8 mouse cellular contexts compared by ENCODE assay signal in the genomic region with DNA sequence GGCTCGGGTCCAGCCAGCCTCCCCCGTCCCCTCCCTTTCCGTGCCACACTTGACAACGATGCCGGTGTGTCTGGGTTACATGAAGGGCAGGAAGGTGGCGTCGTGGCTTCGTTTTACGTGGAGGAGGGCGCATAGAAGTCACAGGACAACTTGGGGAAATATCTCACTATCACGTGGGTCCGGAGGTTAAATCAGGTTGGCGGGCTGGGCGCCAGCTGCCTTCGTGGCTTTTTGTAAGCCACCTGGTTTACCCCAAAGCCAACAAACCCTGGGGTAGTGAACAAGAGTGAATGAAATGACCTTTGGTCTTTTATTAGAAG. TPM values are rescaled to one million over a fixed set of nuclear protein-coding genes. Genes with fewer than 3 reads are reported as not detected.
A peak's percentile ranks its signal among the peaks of the same experiment; 100 is the strongest.
DNase-seq lines count a peak whose midpoint lies in the region; ATAC-seq and TF ChIP-seq lines count a peak whose summit lies in the region.

No protein-coding gene starts in this region.

- no peaks in the 10 kb centered on the region for H3K36me3 ChIP-seq in heart, postnatal 0 days (replicated peaks; ENCODE audit: control insufficient read depth, insufficient read depth, low read length)
- 0 out of 2 replicates have a peak, but pooled peaks cover 2% of the 10 kb centered on the region for H3K36me3 ChIP-seq in midbrain, embryonic 11.5 days (ENCODE audit: control insufficient read depth, insufficient read depth, low read length)
- H3K36me3 ChIP-seq in stomach, postnatal 0 days (ENCODE audit: control insufficient read depth, insufficient read depth, low read length), result no peaks in the 10 kb centered on the region

- peak overlapping the region; percentile 63 for H3K4me3 ChIP-seq in embryonic fibroblast, embryonic 13.5 days (ENCODE audit: insufficient read depth, low read length)
- peak overlapping the region; percentile 64 for H3K4me3 ChIP-seq in heart, postnatal 0 days (ENCODE audit: low read depth, low read length)
- peak overlapping the region; percentile 84 for H3K4me3 ChIP-seq in midbrain, embryonic 11.5 days (ENCODE audit: low read depth, low read length)
- peak overlapping the region; percentile 58 for H3K4me3 ChIP-seq in stomach, postnatal 0 days (ENCODE audit: low read depth, low read length)

- H3K9me3 ChIP-seq in heart, postnatal 0 days (replicated peaks; ENCODE audit: control insufficient read depth, low read length), result no peaks in the 10 kb centered on the region
- no peaks in the 10 kb centered on the region for H3K9me3 ChIP-seq in midbrain, embryonic 11.5 days (ENCODE audit: control insufficient read depth, low read length)
- no peaks in the 10 kb centered on the region for H3K9me3 ChIP-seq in stomach, postnatal 0 days (ENCODE audit: control insufficient read depth, low read length)

- WGBS in heart, postnatal 0 days, result 0% methylated on average over 15 of the region's 15 CpGs
- 1% methylated on average over 15 of the region's 15 CpGs for WGBS in midbrain, embryonic 11.5 days
- under 1% methylated on average over 15 of the region's 15 CpGs for WGBS in stomach, postnatal 0 days

- ATAC-seq in cerebellum, adult (ENCODE audit: insufficient number of reproducible peaks, low FRiP score, low TSS enrichment), result no peak
- ATAC-seq in heart, postnatal 0 days (ENCODE audit: insufficient read depth, low read depth), result peak; percentile 7
- ATAC-seq in midbrain, embryonic 11.5 days (ENCODE audit: low FRiP score), result no peak
- no peak for ATAC-seq in stomach, postnatal 0 days (ENCODE audit: low FRiP score, low TSS enrichment)

- H3K27me3 ChIP-seq in heart, postnatal 0 days (ENCODE audit: control insufficient read depth, insufficient read depth, low read length), result no peaks in the 10 kb centered on the region
- H3K27me3 ChIP-seq in midbrain, embryonic 11.5 days (ENCODE audit: control insufficient read depth, insufficient read depth, low read length), result no peaks in the 10 kb centered on the region
- H3K27me3 ChIP-seq in stomach, postnatal 0 days (ENCODE audit: control insufficient read depth, insufficient read depth, low read length), result no peaks in the 10 kb centered on the region

- TF ChIP-seq EP300 in heart, postnatal 0 days (IDR thresholded peaks at IDR 0.05; ENCODE audit: low read depth), result no peak; the same call in 1 of the 2 replicates
- TF ChIP-seq EP300 in stomach, postnatal 0 days (optimal IDR thresholded peaks at IDR 0.05), result no peak

- H3K4me1 ChIP-seq in embryonic fibroblast, embryonic 13.5 days (ENCODE audit: control insufficient read depth, insufficient read depth, low read length), result peaks cover 2% of the 10 kb centered on the region; the same call in 1 of the 2 replicates
- peaks cover 19% of the 10 kb centered on the region for H3K4me1 ChIP-seq in heart, postnatal 0 days (ENCODE audit: control insufficient read depth, insufficient read depth)
- H3K4me1 ChIP-seq in midbrain, embryonic 11.5 days (ENCODE audit: control insufficient read depth, insufficient read depth, low read length), result peaks cover 24% of the 10 kb centered on the region
- H3K4me1 ChIP-seq in stomach, postnatal 0 days (replicated peaks; ENCODE audit: control insufficient read depth, insufficient read depth), result peaks cover 5% of the 10 kb centered on the region; the same call in 1 of the 2 replicates

- peak overlapping the region; percentile 58 for H3K9ac ChIP-seq in heart, postnatal 0 days (replicated peaks; ENCODE audit: low read depth, low read length)
- H3K9ac ChIP-seq in midbrain, embryonic 11.5 days (ENCODE audit: low read length), result peak overlapping the region; percentile 73
- H3K9ac ChIP-seq in stomach, postnatal 0 days (ENCODE audit: low read length), result peak overlapping the region; percentile 61

- no peak overlapping the region for H3K27ac ChIP-seq in embryonic fibroblast, embryonic 13.5 days (ENCODE audit: insufficient read depth, low read length)
- peak overlapping the region; percentile 92 for H3K27ac ChIP-seq in heart, postnatal 0 days (ENCODE audit: low read depth)
- no peak overlapping the region for H3K27ac ChIP-seq in midbrain, embryonic 11.5 days (ENCODE audit: low read depth, low read length)
- H3K27ac ChIP-seq in stomach, postnatal 0 days (replicated peaks), result peak overlapping the region; percentile 87

- peak; percentile 65 for DNase-seq in cerebellum, adult 11-12 months
- peak; percentile 49 for DNase-seq in adrenal gland, adult 8-10 months
- DNase-seq in heart, postnatal 0 days (ENCODE audit: low spot score), result peak; percentile 67
- DNase-seq in kidney, postnatal 36 days, result peak; percentile 75 to 83
- DNase-seq in midbrain, embryonic 11.5 days (ENCODE audit: low spot score, missing footprints), result no peak
- peak; percentile 82 for DNase-seq in stomach, postnatal 0 days (ENCODE audit: low spot score)

- TF ChIP-seq POLR2A in embryonic fibroblast, embryonic 13.5 days (IDR thresholded peaks at IDR 0.05; ENCODE audit: low read depth, low read length), result no peak

- H3K4me2 ChIP-seq in heart, postnatal 0 days (ENCODE audit: low read depth, low read length), result peak overlapping the region; percentile 95
- H3K4me2 ChIP-seq in midbrain, embryonic 11.5 days, result peak overlapping the region; percentile 96
- peak overlapping the region; percentile 100 for H3K4me2 ChIP-seq in stomach, postnatal 0 days (replicated peaks; ENCODE audit: low read depth)

- no peak; the same call in 1 of the 2 replicates for TF ChIP-seq CTCF in embryonic fibroblast, embryonic 13.5 days (IDR thresholded peaks at IDR 0.05; ENCODE audit: borderline replicate concordance, insufficient read depth, low read length)
- no peak for TF ChIP-seq CTCF in heart, postnatal 0 days (IDR thresholded peaks at IDR 0.05; ENCODE audit: low read depth)
- TF ChIP-seq CTCF in stomach, postnatal 0 days (IDR thresholded peaks at IDR 0.05; ENCODE audit: low read depth), result 0 out of 2 replicates have a peak, but pooled peaks have one; percentile 10

RNA-seq across cellular contexts. Expression of a gene that starts 1.3 kb away (rescaled TPM):
- 1 to 10 TPM; 2.4 to 3.1 (median 2.8) TPM for total RNA-seq in adrenal gland, adult 8-10 months (2022)
- polyA plus RNA-seq in embryonic fibroblast, embryonic 13.5 days (2011; ENCODE audit: insufficient read length, low read depth, missing spikeins), result 5.9 and 8.9 TPM in 2 replicates
- total RNA-seq in heart, postnatal 0 days (2014; rRNA removed; ENCODE audit: low replicate concordance), result 15.0 and 31.4 TPM in 2 replicates
- 25.0 and 26.5 TPM in 2 replicates for polyA plus RNA-seq in heart, postnatal 0 days (2015; fragmentation: Nextera tagmentation; extraction: Ambion mirVana)
- 30.0 and 35.1 TPM in 2 replicates for polyA plus RNA-seq in midbrain, embryonic 11.5 days (2014; fragmentation: Nextera tagmentation; extraction: Ambion mirVana)
- 15.1 and 16.2 TPM in 2 replicates for polyA plus RNA-seq in stomach, postnatal 0 days (2015; fragmentation: Nextera tagmentation; extraction: Ambion mirVana)

RNA-seq across cellular contexts. Expression of a gene that starts 3.5 kb away (rescaled TPM):
- 10 to 100 TPM in 3 of 4 experiments, 1 to 10 TPM in 1; 5.8 to 13.5 (median 11.7) TPM for total RNA-seq in adrenal gland, adult 8-10 months (2022)
- 4.4 and 5.6 TPM in 2 replicates for polyA plus RNA-seq in embryonic fibroblast, embryonic 13.5 days (2011; ENCODE audit: insufficient read length, low read depth, missing spikeins)
- total RNA-seq in heart, postnatal 0 days (2014; rRNA removed; ENCODE audit: low replicate concordance), result 0.27 and 2.4 TPM in 2 replicates
- polyA plus RNA-seq in heart, postnatal 0 days (2015; fragmentation: Nextera tagmentation; extraction: Ambion mirVana), result 4.0 and 4.1 TPM in 2 replicates
- 13.8 and 14.0 TPM in 2 replicates for polyA plus RNA-seq in midbrain, embryonic 11.5 days (2014; fragmentation: Nextera tagmentation; extraction: Ambion mirVana)
- polyA plus RNA-seq in stomach, postnatal 0 days (2015; fragmentation: Nextera tagmentation; extraction: Ambion mirVana), result 6.2 and 6.9 TPM in 2 replicates

RNA-seq across cellular contexts. Expression of a gene that starts 14.9 kb away (rescaled TPM):
- total RNA-seq in adrenal gland, adult 8-10 months (2022), result 10 to 100 TPM; 68.9 to 85.3 (median 72.7) TPM
- 1.4 and 1.6 TPM in 2 replicates for polyA plus RNA-seq in embryonic fibroblast, embryonic 13.5 days (2011; ENCODE audit: insufficient read length, low read depth, missing spikeins)
- total RNA-seq in heart, postnatal 0 days (2014; rRNA removed; ENCODE audit: low replicate concordance), result 50.7 and 70.1 TPM in 2 replicates
- 15.3 and 17.5 TPM in 2 replicates for polyA plus RNA-seq in heart, postnatal 0 days (2015; fragmentation: Nextera tagmentation; extraction: Ambion mirVana)
- polyA plus RNA-seq in midbrain, embryonic 11.5 days (2014; fragmentation: Nextera tagmentation; extraction: Ambion mirVana), result 1.6 and 1.7 TPM in 2 replicates
- polyA plus RNA-seq in stomach, postnatal 0 days (2015; fragmentation: Nextera tagmentation; extraction: Ambion mirVana), result 1.3 and 1.4 TPM in 2 replicates

RNA-seq across cellular contexts. Expression of a gene that starts 40.1 kb away (rescaled TPM):
- total RNA-seq in adrenal gland, adult 8-10 months (2022), result 1 to 10 TPM; 3.6 to 5.4 (median 4.9) TPM
- 0.35 and 0.89 TPM in 2 replicates for polyA plus RNA-seq in embryonic fibroblast, embryonic 13.5 days (2011; ENCODE audit: insufficient read length, low read depth, missing spikeins)
- 0.19 TPM in 1 of 2 replicates, not detected in the other for total RNA-seq in heart, postnatal 0 days (2014; rRNA removed; ENCODE audit: low replicate concordance)
- polyA plus RNA-seq in heart, postnatal 0 days (2015; fragmentation: Nextera tagmentation; extraction: Ambion mirVana), result 0.07 TPM in 1 of 2 replicates, not detected in the other
- polyA plus RNA-seq in midbrain, embryonic 11.5 days (2014; fragmentation: Nextera tagmentation; extraction: Ambion mirVana), result 21.2 TPM in 2 replicates
- 1.1 and 1.2 TPM in 2 replicates for polyA plus RNA-seq in stomach, postnatal 0 days (2015; fragmentation: Nextera tagmentation; extraction: Ambion mirVana)

Comparison
In these comparisons a context has a peak if more than half of its experiments do, and no peak if none do; other contexts are left out.
1. H3K27ac ChIP-seq: peak in heart, postnatal 0 days (single experiment) and stomach, postnatal 0 days (single experiment); none in embryonic fibroblast, embryonic 13.5 days (single experiment) and midbrain, embryonic 11.5 days (single experiment).
2. Peak in every context shown above with its lines, with median percentiles within 50 percentile points of each other: H3K4me3 ChIP-seq, H3K4me2 ChIP-seq and H3K9ac ChIP-seq.